Mouse (Mus musculus): ENCODE measurements around the gene Rpp38. TPM values are rescaled to one million over a fixed set of nuclear protein-coding genes. Genes with fewer than 3 reads are reported as not detected.

Gene Rpp38
- 13.6 and 16.6 TPM in 2 replicates for total RNA-seq (2012; rRNA removed)
- 1 to 10 TPM in 1 of 2 experiments, not detected in 1; 9.9 TPM for polyA plus RNA-seq (2012; ENCODE audit: insufficient read depth in 1 of 2, insufficient read length in 2 of 2, low read depth in 1 of 2, low replicate concordance in 2 of 2, missing spikeins in 1 of 2)

GRCm38 (mm10) chr2:3332484-3333242 lies at the start of gene Rpp38:
Gene Rpp38, minus strand, starts transcription at chr2:3332643.
- H3K9ac ChIP-seq (ENCODE audit: control insufficient read depth, low read depth, low read length, poor library complexity, severe bottlenecking): peak within 1 kb of the TSS; percentile 96
- DNase-seq (ENCODE audit: low read depth, low spot score): peak; percentile 97
- H3K4me1 ChIP-seq (ENCODE audit: control insufficient read depth in 1 of 2, insufficient read depth in 2 of 2, low read length in 2 of 2): peaks cover 3 to 11% of the 10 kb centered on the region in 2 experiments; a peak in 3 of 4 replicates
- H3K27me3 ChIP-seq (ENCODE audit: control insufficient read depth in 1 of 2, insufficient read depth in 2 of 2, low read length in 2 of 2): no peaks in the 10 kb centered on the region
- H3K36me3 ChIP-seq (ENCODE audit: control insufficient read depth in 1 of 2, insufficient read depth in 2 of 2, low read length in 2 of 2): peaks cover 0 to 17% of the 10 kb centered on the region in 2 experiments; a peak in 3 of 4 replicates
- peak within 1 kb of the TSS; percentile 82 to 89 for H3K4me3 ChIP-seq (ENCODE audit: control insufficient read depth in 1 of 2, insufficient read depth in 1 of 2, low read depth in 2 of 2, low read length in 2 of 2)
- H3K27ac ChIP-seq (ENCODE audit: control insufficient read depth, low read depth, low read length): peak within 1 kb of the TSS; percentile 82
- H3K79me2 ChIP-seq (ENCODE audit: control insufficient read depth, insufficient read depth, low read length, poor library complexity): peaks cover 21% of the 10 kb centered on the region
- no peak for TF ChIP-seq MAFK (IDR thresholded peaks at IDR 0.05; ENCODE audit: borderline replicate concordance, low read depth, low read length)
- TF ChIP-seq ZNF384 (IDR thresholded peaks at IDR 0.05; ENCODE audit: low read depth, low read length): no peak
- no peak for TF ChIP-seq ZKSCAN1 (IDR thresholded peaks at IDR 0.05; ENCODE audit: low read depth, low read length)
- TF ChIP-seq EP300 (IDR thresholded peaks at IDR 0.05; ENCODE audit: low read depth in 1 of 2, low read length in 2 of 2): no peak
- peak; percentile 99 for TF ChIP-seq MYC (IDR thresholded peaks at IDR 0.05; ENCODE audit: low read depth, low read length)
- TF ChIP-seq BHLHE40 (IDR thresholded peaks at IDR 0.05; ENCODE audit: borderline replicate concordance, low read depth, low read length): peak; percentile 81; the same call in 1 of the 2 replicates
- TF ChIP-seq MAX (IDR thresholded peaks at IDR 0.05; ENCODE audit: low read length): peak; percentile 99
- peak in 1 of 2 experiments; percentile 70; a peak in 2 of 4 replicates for TF ChIP-seq POLR2A (IDR thresholded peaks at IDR 0.05; ENCODE audit: control insufficient read depth in 1 of 2, insufficient read depth in 1 of 2, low read depth in 1 of 2, low read length in 2 of 2, poor library complexity in 1 of 2)
- no peak for TF ChIP-seq TAL1 (IDR thresholded peaks at IDR 0.05; ENCODE audit: low read length)
- no peak for TF ChIP-seq RAD21 (IDR thresholded peaks at IDR 0.05; ENCODE audit: low read depth, low read length)
- TF ChIP-seq TCF12 (IDR thresholded peaks at IDR 0.05; ENCODE audit: low read depth, low read length): peak; percentile 34
- TF ChIP-seq MXI1 (IDR thresholded peaks at IDR 0.05; ENCODE audit: low read depth, low read length): peak; percentile 98
- TF ChIP-seq USF2 (IDR thresholded peaks at IDR 0.05; ENCODE audit: borderline replicate concordance in 1 of 2, insufficient read depth in 1 of 2, low read depth in 1 of 2, low read length in 2 of 2): peak; percentile 40 to 82; a peak in 3 of 4 replicates
- peak; percentile 79 for TF ChIP-seq TBP (IDR thresholded peaks at IDR 0.05; ENCODE audit: low read depth, low read length)
- TF ChIP-seq NRF1 (IDR thresholded peaks at IDR 0.05; ENCODE audit: insufficient read depth, low read depth, low read length, poor library complexity, severe bottlenecking): peak; percentile 77
- TF ChIP-seq NELFE (IDR thresholded peaks at IDR 0.05; ENCODE audit: low read depth, low read length): peak; percentile 83
- TF ChIP-seq ELF1 (IDR thresholded peaks at IDR 0.05; ENCODE audit: low read depth, low read length): peak; percentile 54
- TF ChIP-seq POLR2AphosphoS2 (IDR thresholded peaks at IDR 0.05; ENCODE audit: low read length): peak; percentile 33
- TF ChIP-seq USF1 (IDR thresholded peaks at IDR 0.05; ENCODE audit: low read depth, low read length): peak; percentile 95
- TF ChIP-seq ZMIZ1 (IDR thresholded peaks at IDR 0.05; ENCODE audit: low read depth, low read length): peak; percentile 66; the same call in 1 of the 2 replicates
- peak; percentile 78 for TF ChIP-seq HCFC1 (IDR thresholded peaks at IDR 0.05; ENCODE audit: low read depth, low read length)
- no peak for TF ChIP-seq UBTF (IDR thresholded peaks at IDR 0.05; ENCODE audit: borderline replicate concordance, insufficient read depth, low read depth, low read length)
- peak; percentile 96 for TF ChIP-seq CHD2 (IDR thresholded peaks at IDR 0.05; ENCODE audit: low read length)
- TF ChIP-seq SIN3A (IDR thresholded peaks at IDR 0.05; ENCODE audit: low read length): peak; percentile 97
- no peak for TF ChIP-seq GATA1 (IDR thresholded peaks at IDR 0.05; ENCODE audit: low read depth, low read length)
- TF ChIP-seq POLR2AphosphoS5 (IDR thresholded peaks at IDR 0.05; ENCODE audit: borderline replicate concordance, low read depth, low read length): no peak
- TF ChIP-seq ETS1 (IDR thresholded peaks at IDR 0.05; ENCODE audit: low read depth, low read length): peak; percentile 84
- H3K9me3 ChIP-seq (replicated peaks; ENCODE audit: insufficient read depth, low read length): no peaks in the 10 kb centered on the region
